Mouse (Mus musculus) ES-E14 (cell line): ENCODE measurements at regions not wholly inside any gene's neighbourhood (a gene's known extent, or its start where the extent isn't known, plus 50 kb on each side); places are given as distances from the start of the nearest gene placed in this dataset.

Experiments used
- DNase-seq: peaks from one replicate; pipeline ENCODE4 v3.0.0-alpha.2; 2013; ENCODE audit warnings: low read depth, low spot score
- H3K27ac ChIP-seq: 2 replicates; pipeline ENCODE4 v1.5.1; 2012; ENCODE audit warnings: low read depth, mild to moderate bottlenecking, low read length, moderate library complexity, mixed read lengths; ENCODE audit not compliant: poor library complexity, insufficient read depth, severe bottlenecking
- H3K36me3 ChIP-seq: 2 replicates; pipeline ENCODE4 v1.6.1; 2012; ENCODE audit warnings: mild to moderate bottlenecking, low read length, moderate library complexity, mixed read lengths; ENCODE audit not compliant: control insufficient read depth, poor library complexity, insufficient read depth, severe bottlenecking
- H3K4me1 ChIP-seq, 2 experiments: fragments of 150-350 bp in 1 of 2; sonication (generic) in 1 of 2; 2 replicates each; pipeline ENCODE4 v1.6.1; 2012; ENCODE audit warnings: low read length in 2 of 2, mild to moderate bottlenecking in 1 of 2, mixed read lengths in 1 of 2; ENCODE audit not compliant: control insufficient read depth in 2 of 2, insufficient read depth in 2 of 2, poor library complexity in 1 of 2
- H3K4me3 ChIP-seq, 2 experiments: fragments of 150-350 bp in 1 of 2; sonication (generic) in 1 of 2; 2 replicates each; pipeline ENCODE4 v1.5.1; 2012; ENCODE audit warnings: low read length in 2 of 2, low read depth in 1 of 2, mild to moderate bottlenecking in 1 of 2, mixed read lengths in 1 of 2; ENCODE audit not compliant: insufficient read depth in 1 of 2, poor library complexity in 1 of 2, severe bottlenecking in 1 of 2
- H3K9ac ChIP-seq: 2 replicates; pipeline ENCODE4 v1.6.1; 2012; ENCODE audit warnings: low read depth, mild to moderate bottlenecking, low read length, mixed read lengths; ENCODE audit not compliant: poor library complexity, insufficient read depth, severe bottlenecking
- H3K9me3 ChIP-seq: fragments of 150-350 bp; sonication (generic); 2 replicates; pipeline ENCODE4 v1.6.1; 2012; ENCODE audit warnings: low read depth, mild to moderate bottlenecking, low read length; ENCODE audit not compliant: control insufficient read depth, insufficient read depth
- CHD2 ChIP-seq: IDR thresholded peaks from 2 replicates; pipeline ENCODE4 v1.6.1; 2014; ENCODE audit warnings: mild to moderate bottlenecking, low read depth, low read length, inconsistent platforms
- HCFC1 ChIP-seq: IDR thresholded peaks from 2 replicates; pipeline ENCODE4 v1.6.1; 2012; ENCODE audit warnings: low read length, inconsistent platforms, borderline replicate concordance; ENCODE audit not compliant: insufficient read depth
- MAFK ChIP-seq: IDR thresholded peaks from 2 replicates; pipeline ENCODE4 v1.6.1; 2014; ENCODE audit warnings: mild to moderate bottlenecking, low read depth, low read length, inconsistent platforms; ENCODE audit not compliant: insufficient read depth
- ZC3H11A ChIP-seq: IDR thresholded peaks from 2 replicates; pipeline ENCODE4 v1.6.1; 2012; ENCODE audit warnings: low read depth, mild to moderate bottlenecking, inconsistent platforms, low read length, borderline replicate concordance
- ZNF384 ChIP-seq: IDR thresholded peaks from 2 replicates; pipeline ENCODE4 v1.6.1; 2012; ENCODE audit warnings: low read depth, low read length, inconsistent platforms
- in situ Hi-C, 2 experiments: fragments of 600-800 bp; cut with MboI; formaldehyde crosslinking; loops; one replicate each; pipeline ENCODE4 v1.15.1; 2025; ENCODE audit warnings: low sequenced_read_pairs in 2 of 2, inconsistent platforms in 1 of 2; ENCODE audit not compliant: unreplicated experiment in 2 of 2

DNA sequence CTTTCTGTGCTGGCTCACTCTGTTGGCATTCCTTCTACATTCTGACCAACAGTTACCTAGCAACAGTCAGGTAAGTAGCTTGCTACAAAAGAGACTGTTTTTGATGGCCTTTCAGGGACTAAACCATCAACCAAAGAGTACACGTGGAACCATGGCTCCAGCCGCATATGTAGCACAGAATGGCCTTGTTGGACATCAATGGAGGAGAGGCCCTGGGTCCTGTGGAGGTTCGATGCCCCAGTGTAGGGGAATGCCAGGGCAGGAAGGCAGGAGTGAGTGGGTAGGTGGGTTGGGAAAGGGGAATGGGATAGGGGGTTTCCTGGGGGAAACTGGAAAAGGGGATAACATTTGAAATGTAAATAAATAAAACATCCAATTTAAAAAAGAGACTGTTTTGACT, 112.1 kb upstream of the Gdf10 start:
- H3K27ac ChIP-seq: no peak overlapping the region
- no peak overlapping the region for H3K9ac ChIP-seq
- in situ Hi-C loops: loop anchor here in 1 of 2 experiments (10.0 kb wide), 1 partner anchor 64 kb away; no protein-coding TSS in a partner anchor
- H3K4me1 ChIP-seq: no peaks in the 10 kb centered on the region
- no peak for TF ChIP-seq HCFC1
- no peak for TF ChIP-seq ZC3H11A
- no peak for TF ChIP-seq MAFK
- no peak for TF ChIP-seq CHD2
- TF ChIP-seq ZNF384: no peak
- no peaks in the 10 kb centered on the region for H3K9me3 ChIP-seq
- H3K4me3 ChIP-seq: no peak overlapping the region
- no peak for DNase-seq
- H3K36me3 ChIP-seq: no peaks in the 10 kb centered on the region

DNA sequence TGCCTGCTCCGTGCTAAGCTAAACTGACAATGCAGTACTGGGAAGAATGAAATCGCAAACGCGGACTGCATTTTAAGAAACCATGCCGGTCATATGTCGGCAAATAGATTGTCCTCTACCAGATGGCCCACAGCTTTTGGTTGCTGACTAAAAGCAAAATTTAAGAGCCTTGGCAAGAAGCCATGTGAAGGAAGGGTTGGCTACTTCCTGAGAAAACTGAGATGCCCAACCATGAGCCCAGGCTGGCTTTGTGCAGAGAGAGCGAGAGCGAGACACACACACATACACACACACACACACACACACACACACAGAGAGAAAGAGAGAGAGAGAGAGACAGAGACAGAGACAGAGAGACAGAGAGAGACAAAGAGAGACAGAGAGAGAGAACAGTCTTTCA, 111.1 kb upstream of the Gdf10 start:
- no peak overlapping the region for H3K27ac ChIP-seq
- in situ Hi-C loops: loop anchor here in 1 of 2 experiments (10.0 kb wide), 1 partner anchor 63 kb away; no protein-coding TSS in a partner anchor
- no peak overlapping the region for H3K4me3 ChIP-seq
- H3K36me3 ChIP-seq: no peaks in the 10 kb centered on the region
- no peak for TF ChIP-seq MAFK
- TF ChIP-seq CHD2: no peak
- no peak for TF ChIP-seq ZNF384
- TF ChIP-seq HCFC1: no peak
- no peak for TF ChIP-seq ZC3H11A
- DNase-seq: no peak
- H3K4me1 ChIP-seq: no peaks in the 10 kb centered on the region
- H3K9ac ChIP-seq: no peak overlapping the region
- no peaks in the 10 kb centered on the region for H3K9me3 ChIP-seq

DNA sequence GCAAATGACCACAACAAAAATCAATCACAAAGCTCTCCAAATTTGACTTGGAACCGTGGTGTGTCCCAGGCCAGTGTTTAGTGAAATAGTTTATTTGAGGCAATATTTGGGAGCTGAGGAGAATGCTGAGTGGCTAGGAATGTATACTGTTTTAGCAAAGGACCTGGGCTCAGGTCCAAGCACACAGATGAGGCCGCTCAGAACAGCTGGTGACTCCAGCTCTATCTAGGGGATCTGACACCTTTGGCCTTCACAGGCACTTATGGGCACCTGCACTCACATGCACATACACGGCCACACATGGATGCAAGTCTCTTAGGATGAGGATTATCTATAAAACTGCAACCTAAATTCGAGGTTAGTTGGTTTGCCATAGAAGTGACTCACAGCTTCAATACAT, 110.6 kb upstream of the Gdf10 start:
- no peaks in the 10 kb centered on the region for H3K9me3 ChIP-seq
- no peaks in the 10 kb centered on the region for H3K4me1 ChIP-seq
- no peaks in the 10 kb centered on the region for H3K36me3 ChIP-seq
- DNase-seq: no peak
- no peak overlapping the region for H3K27ac ChIP-seq
- TF ChIP-seq HCFC1 (no peak), CHD2 (no peak), MAFK (no peak), ZNF384 (no peak), ZC3H11A (no peak)
- H3K9ac ChIP-seq: no peak overlapping the region
- in situ Hi-C loops: loop anchor here in 1 of 2 experiments (10.0 kb wide), 1 partner anchor 62 kb away; no protein-coding TSS in a partner anchor
- H3K4me3 ChIP-seq: no peak overlapping the region

DNA sequence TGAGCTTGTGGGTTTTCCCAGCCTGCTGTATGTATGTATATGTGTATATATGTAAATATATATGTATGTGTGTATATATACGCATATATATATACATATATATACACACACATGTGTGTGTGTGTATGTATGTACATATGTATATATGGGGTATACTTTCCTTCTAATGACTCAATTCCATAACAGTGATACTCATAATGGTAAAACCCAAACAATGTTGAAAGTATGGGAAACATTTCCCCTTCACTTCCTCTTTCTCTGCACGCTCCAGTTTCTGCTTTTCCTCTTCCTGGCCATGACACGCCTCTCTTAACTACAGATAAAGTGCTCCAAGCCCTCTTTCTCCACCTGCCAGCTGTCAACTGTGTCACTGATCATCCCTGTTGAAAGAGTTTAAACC, 110.1 kb upstream of the Gdf10 start:
- in situ Hi-C loops: loop anchor here in 1 of 2 experiments (10.0 kb wide), 1 partner anchor 62 kb away; no protein-coding TSS in a partner anchor
- no peak for TF ChIP-seq HCFC1
- TF ChIP-seq ZNF384: no peak
- TF ChIP-seq MAFK: no peak
- no peak for TF ChIP-seq CHD2
- no peak for TF ChIP-seq ZC3H11A

More for the DNA sequence above, 110.1 kb upstream of the Gdf10 start:
- Histone ChIP-seq H3K9me3 (no peaks in the 10 kb centered on the region), H3K9ac (no peak overlapping the region), H3K4me1 (no peaks in the 10 kb centered on the region), H3K27ac (no peak overlapping the region), H3K4me3 (no peak overlapping the region), H3K36me3 (no peaks in the 10 kb centered on the region)
- no peak for DNase-seq
